Mouse (Mus musculus): ENCODE measurements around the gene Fgf3. TPM values are rescaled to one million over a fixed set of nuclear protein-coding genes. Genes with fewer than 3 reads are reported as not detected.
A peak's percentile ranks its signal among the peaks of the same experiment; 100 is the strongest.
"Not testable (repeated sequence)": the region's sequence is repeated elsewhere in the genome, so short reads cannot be mapped to it uniquely, and the experiment has no call there.

The Fgf3 gene
- total RNA-seq, 2 experiments from 2014 or later = 0.37 to 2.1 TPM

GRCm38 (mm10) chr7:144857158-144857557 lies 19.3 kb downstream of the Fgf3 start:
- peak; percentile 48 for ATAC-seq (replicated peaks; ENCODE audit: poor library complexity)

GRCm38 (mm10) chr7:144857826-144858342 lies 20.0 kb downstream of the Fgf3 start:
- ATAC-seq (replicated peaks; ENCODE audit: poor library complexity) = no peak

GRCm38 (mm10) chr7:144858702-144859101 lies 20.8 kb downstream of the Fgf3 start:
- ATAC-seq (replicated peaks; ENCODE audit: poor library complexity) = no peak

GRCm38 (mm10) chr7:144861056-144861768 lies 23.3 kb downstream of the Fgf3 start:
- no peak for ATAC-seq (replicated peaks; ENCODE audit: poor library complexity)

GRCm38 (mm10) chr7:144861769-144862070 lies 23.8 kb downstream of the Fgf3 start:
- no peak for ATAC-seq (replicated peaks; ENCODE audit: poor library complexity)

GRCm38 (mm10) chr7:144862126-144862525 lies 24.2 kb downstream of the Fgf3 start:
- no peak for ATAC-seq (replicated peaks; ENCODE audit: poor library complexity)

- ATAC-seq (replicated peaks; ENCODE audit: poor library complexity) = peak; percentile 70
Observed at GRCm38 (mm10) chr7:144862712-144863111, 24.8 kb downstream of the Fgf3 start.

- no peak for ATAC-seq (replicated peaks; ENCODE audit: poor library complexity)
Observed at GRCm38 (mm10) chr7:144863196-144863595, 25.3 kb downstream of the Fgf3 start.

GRCm38 (mm10) chr7:144864160-144864670 lies 26.3 kb downstream of the Fgf3 start:
- no peak for ATAC-seq (replicated peaks; ENCODE audit: poor library complexity)

- ATAC-seq (replicated peaks; ENCODE audit: poor library complexity) = no peak
Observed at GRCm38 (mm10) chr7:144867161-144867560, 29.3 kb downstream of the Fgf3 start.

- ATAC-seq (replicated peaks; ENCODE audit: poor library complexity) = no peak
Observed at GRCm38 (mm10) chr7:144867602-144868001, 29.7 kb downstream of the Fgf3 start.

GRCm38 (mm10) chr7:144872420-144872819 lies 34.5 kb downstream of the Fgf3 start:
- ATAC-seq (replicated peaks; ENCODE audit: poor library complexity) = no peak

GRCm38 (mm10) chr7:144873160-144873559 lies 35.3 kb downstream of the Fgf3 start:
- ATAC-seq (replicated peaks; ENCODE audit: poor library complexity) = no peak

- ATAC-seq (replicated peaks; ENCODE audit: poor library complexity) = no peak
Observed at GRCm38 (mm10) chr7:144874226-144874625, 36.3 kb downstream of the Fgf3 start.

- ATAC-seq (replicated peaks; ENCODE audit: poor library complexity) = no peak
Observed at GRCm38 (mm10) chr7:144878401-144878800, 40.5 kb downstream of the Fgf3 start.

- no peak for ATAC-seq (replicated peaks; ENCODE audit: poor library complexity)
Observed at GRCm38 (mm10) chr7:144883106-144883505, 45.2 kb downstream of the Fgf3 start.

GRCm38 (mm10) chr7:144887672-144888071 lies 49.8 kb downstream of the Fgf3 start:
- peak; percentile 68 for ATAC-seq (replicated peaks; ENCODE audit: poor library complexity)

- ATAC-seq (replicated peaks; ENCODE audit: poor library complexity) = no peak
Observed at GRCm38 (mm10) chr7:144888564-144889299, 50.8 kb downstream of the Fgf3 start.

GRCm38 (mm10) chr7:144890661-144891060 lies 52.8 kb downstream of the Fgf3 start:
- not testable (repeated sequence) for ATAC-seq (replicated peaks; ENCODE audit: poor library complexity)

GRCm38 (mm10) chr7:144891863-144892262 lies 54.0 kb downstream of the Fgf3 start:
- ATAC-seq (replicated peaks; ENCODE audit: poor library complexity) = no peak

GRCm38 (mm10) chr7:144892322-144892721 lies 54.4 kb downstream of the Fgf3 start:
- no peak for ATAC-seq (replicated peaks; ENCODE audit: poor library complexity)

All from megakaryocyte progenitor cell, adult 5-6 weeks (primary cell).